Mouse (Mus musculus) kidney, postnatal 14 days (tissue): ENCODE measurements around the gene Sufu.

Source experiments
- DNase-seq: peaks from one replicate; pipeline ENCODE4 v3.0.0; 2022; ENCODE audit warnings: mixed read lengths

The Sufu gene

DNA sequence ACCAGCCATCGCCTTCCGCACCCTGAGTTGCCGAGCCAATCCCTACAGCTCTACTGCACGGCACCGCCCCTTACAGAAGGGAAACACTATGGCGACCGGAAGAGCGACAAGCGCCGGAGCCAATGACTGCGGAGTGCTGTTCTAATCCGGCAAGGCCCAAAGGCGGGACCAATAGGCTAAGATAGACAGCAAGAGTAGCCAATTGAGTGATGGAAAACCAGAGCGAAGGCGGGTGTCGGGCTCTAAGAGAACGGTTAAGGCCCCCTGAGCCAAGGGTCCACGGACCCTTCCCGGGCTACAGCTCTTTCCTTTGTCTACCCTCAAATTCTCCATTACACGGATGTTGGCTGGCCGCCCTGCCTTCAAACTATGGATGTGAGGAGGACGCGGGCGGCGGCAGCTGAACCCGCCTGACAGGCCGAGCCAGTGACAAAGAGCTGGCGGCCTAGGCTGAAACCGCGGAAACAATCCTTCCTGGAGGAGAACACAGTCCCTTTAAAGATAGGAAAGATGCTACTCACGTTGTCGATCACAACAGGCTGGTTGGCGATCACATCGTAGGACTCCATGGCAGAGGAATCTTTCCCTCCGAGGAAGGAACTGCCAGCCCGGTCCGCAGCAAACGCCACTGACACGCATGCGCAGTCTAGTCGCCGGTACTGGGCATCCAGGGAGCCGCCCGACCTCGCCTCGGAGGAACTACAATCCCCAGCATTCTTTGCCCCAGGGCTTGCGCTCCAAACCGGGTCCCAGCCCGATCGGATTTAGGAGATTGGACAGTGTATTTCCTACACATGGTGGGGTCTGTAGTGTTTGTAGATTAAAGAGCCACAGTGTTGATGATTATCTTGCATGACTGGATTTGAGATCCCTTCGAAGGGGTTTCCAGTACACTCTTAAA, 1.3 kb upstream of the Sufu start, which contains the start of gene Actr1a:
Gene Actr1a (minus strand): TSS at position 640 of the 901 bp plus-strand sequence.
- DNase-seq, result peak; percentile 98

DNA sequence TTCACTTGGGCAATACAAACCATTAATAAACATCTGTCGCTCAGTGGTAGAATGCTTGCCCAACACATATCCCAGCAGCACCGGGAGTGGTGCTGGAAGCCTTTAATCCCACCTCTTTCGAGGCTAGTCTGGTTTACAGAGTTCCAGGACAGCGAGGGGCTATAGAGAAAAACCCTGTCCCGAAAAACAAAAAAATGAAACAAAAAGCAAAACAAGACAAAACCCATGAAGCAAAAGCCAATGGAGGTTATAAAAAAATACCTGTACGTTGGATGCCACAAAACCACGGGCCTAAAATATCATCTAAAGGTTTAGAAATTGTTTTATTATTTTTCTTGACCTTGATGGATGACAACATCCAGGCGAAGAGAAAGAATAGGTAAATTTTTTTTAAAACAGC, 587 bp upstream of the Sufu start:
- DNase-seq, result no peak

DNA sequence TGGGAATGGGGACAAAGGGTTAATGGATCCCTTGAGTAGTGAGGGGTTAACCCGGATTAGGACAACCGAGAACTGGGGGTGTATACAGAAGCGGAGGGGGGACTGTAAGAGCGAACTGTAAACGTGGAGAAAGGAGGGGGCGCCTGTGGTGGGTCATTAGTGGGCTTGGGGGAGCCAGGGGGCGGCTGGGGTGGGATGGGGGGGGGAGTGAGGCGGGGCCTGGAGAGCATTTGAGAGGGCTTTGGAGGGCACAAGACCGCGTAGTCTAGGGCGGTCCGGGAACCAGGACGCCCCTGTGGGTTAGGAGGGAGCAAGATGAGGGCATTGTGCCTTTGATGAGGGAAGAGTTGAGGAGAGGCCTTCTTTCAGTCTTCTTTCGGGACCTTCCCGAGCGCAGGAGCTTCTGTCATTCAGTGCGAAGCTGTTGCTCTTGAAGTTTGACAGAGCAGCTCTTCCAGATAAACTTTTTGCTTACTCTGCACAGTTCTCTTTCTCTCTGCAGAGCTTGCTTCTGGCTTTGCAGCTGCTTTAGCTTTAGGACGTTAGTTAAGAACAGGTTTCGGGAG, 823 bp downstream of the Sufu start:
- no peak for DNase-seq

DNA sequence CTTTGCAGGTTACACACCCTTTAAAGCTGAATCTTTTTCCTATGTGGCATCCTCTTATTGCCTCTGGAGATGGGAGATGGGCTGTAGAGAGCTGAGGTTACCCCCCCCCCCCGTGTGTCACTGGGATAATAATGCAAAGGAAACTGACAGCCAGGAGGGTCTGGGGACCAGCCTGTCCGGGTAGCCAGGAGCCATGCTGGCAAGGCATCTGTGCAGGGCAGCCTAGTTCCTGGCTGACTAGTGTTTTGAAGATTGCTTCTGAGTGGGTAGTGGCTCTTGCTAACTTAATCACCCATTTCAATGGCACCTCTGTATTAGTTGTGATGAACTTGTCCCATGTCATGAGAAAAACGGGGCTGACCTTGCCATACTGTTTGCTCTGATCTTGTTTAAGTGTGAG, 1.7 kb downstream of the Sufu start:
- no peak for DNase-seq

DNA sequence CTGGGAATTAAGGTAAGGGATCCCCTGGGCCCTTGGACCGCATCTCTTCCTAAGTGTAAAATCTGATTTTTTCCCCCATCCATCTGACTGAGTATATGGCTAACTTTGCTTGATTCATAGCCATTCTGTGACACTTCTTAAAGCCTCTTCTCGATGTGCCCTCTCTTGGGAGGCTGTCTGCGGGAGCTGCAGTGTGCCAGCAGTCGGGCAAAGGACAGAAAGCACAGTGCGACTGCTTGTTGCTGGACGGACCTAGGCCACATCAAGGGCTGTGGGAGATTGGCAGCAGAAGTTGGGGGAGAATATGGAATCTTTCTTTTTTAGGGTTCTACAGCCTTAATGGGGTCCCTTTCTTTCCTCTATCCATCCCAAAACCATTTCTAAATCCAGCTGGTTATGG, 2.7 kb downstream of the Sufu start:
- DNase-seq, result no peak

DNA sequence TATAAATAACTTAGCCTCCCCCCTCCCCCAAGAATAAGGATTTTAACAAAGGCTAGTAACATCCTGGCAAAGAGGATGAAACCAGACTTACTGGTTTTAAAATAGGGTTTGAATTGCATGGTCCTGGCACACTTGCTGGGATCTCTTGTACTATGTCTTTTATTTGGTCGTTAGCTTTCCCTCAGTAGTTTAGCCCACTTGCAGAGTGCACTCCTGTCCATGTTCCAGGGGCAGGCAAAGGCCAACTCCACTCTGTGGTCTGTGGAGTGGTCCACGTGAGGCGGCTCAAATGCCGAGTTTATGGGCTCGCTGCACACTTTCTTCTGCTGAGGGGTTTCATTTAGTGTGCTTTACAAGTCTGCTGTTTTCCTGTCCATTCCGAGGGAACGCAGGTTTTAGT, 3.2 kb downstream of the Sufu start:
- DNase-seq, result peak; percentile 41

DNA sequence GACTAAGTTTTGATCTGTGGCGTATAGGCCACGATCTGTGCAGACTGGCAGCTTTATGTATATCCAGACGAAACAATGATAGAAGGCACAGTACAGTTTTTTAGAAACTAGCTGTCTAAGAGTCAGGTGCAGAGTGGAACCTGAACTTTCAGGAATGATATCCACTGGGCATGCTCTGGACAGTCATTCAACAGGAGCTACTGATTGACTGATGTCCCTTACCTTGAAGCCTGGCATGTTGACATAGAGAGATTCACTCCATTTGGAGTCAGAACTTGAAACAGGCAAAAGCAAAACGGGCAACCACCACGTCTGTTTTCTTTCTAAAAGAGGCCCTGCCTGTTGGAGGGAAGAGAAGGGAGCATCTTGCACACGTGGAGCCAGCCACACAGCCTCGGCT, 3.9 kb downstream of the Sufu start:
- DNase-seq, result no peak

DNA sequence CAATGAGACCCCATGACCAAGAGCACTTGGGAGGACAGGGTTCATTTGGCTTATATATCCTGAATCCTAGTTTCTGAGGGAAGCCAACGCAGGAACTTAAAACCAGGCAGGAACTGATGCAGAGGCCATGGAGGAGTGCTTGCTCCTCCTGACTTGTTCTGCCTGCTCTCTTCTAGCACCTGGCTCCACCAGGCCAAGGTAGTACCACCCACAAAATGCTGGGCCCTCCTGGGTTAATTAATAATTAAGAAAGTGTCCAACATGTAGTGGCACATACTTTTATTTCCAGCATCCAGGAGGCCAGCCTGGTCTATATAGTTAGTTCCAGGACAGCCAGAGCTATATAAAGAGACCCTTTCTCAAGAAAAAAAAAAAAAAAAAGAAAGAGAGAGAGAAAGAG, 7.3 kb downstream of the Sufu start:
- no peak for DNase-seq

DNA sequence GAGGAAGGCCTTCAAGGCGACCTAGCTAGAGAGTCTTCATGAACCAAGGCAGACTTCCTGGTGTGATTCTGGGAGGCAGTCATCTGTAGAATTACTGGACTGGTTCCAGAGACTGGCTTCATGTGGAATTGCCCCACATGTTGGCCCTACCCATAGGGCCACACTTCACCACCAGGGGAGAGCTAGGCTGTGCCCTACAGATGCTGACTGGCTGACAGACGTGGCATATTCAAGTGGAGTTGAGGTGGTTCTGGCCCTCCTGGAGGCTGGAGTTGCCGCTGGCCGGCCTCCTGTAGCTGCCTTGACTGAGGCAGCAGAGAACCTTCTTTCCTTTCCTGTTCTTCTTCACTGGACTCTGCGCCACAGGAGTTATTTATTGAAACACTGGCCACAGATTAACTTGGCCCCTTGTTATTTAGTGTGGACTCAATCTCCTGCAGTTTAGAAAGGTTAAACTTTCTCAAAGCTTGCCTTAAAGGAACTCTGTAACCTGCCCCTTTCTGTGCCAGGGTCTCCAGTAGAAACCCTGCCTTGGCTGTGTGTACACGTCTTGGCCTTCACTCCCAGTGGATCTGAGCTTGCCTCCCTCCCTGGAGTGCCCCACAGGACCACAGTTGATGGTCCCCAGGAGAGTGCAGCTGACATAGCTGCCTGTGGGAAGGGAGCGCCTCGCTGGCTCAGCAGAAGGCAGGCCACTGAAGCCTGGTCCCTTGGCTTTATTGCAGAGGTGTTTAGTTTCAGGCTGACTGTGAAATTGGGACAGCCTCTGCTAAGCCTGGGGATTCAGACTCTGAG, 10.1 kb downstream of the Sufu start:
- peak; percentile 85 for DNase-seq

DNA sequence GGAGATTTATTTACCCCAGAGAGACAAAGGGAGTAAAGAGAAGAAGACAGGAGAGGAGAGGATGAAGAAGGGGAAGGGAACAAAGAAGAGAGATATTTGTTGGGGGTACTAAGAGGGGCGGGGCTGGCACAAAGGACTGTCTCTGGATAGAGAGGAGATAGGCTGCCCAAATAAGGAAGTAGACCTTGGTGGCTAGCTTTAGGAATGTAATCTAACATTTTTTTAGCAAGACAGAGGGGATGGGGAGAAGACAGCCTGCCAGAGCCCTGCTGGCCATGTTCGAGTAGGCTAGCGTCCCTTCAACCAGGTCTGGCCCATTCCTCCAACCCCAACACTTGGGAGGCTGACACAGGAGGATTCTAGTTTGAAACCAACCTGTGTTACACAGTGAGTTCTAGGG, 12.8 kb downstream of the Sufu start:
- DNase-seq, result no peak

DNA sequence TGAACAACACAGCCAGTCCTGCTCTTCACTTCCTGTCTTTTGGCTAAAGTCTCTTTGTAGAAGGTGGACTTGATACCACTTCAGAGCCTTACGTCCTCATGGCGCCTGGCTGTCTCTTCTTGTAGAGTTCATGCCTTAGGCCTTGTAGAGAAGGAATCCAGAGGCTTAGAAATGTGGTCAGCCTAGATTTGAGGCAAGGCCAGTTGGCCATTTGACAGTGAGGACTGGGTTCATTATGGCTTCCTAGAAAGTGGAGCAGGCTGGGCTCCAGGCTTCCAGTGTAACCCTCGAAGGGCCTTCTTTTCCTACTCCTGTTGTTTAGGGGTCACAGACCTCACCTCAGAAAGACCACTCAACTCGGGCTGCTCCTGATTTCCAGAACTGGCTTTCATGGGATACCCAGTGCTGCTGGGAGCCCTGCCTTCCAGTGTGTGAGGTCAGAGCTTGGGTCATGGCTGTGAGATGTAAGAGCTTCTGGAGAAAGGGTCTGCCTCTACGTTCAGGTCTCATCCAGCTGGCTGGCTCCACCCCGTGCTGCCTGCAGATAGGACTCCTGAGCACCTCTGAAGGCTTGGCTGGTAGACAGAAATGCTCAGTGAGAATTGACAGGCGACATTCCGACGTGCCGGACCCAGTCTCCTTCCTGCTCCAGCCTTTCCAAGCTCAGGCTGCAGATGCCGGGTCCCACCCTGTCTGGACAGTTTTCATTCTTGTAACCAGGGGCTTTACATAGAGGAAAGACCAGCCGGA, 15.5 kb downstream of the Sufu start:
- DNase-seq, result no peak

DNA sequence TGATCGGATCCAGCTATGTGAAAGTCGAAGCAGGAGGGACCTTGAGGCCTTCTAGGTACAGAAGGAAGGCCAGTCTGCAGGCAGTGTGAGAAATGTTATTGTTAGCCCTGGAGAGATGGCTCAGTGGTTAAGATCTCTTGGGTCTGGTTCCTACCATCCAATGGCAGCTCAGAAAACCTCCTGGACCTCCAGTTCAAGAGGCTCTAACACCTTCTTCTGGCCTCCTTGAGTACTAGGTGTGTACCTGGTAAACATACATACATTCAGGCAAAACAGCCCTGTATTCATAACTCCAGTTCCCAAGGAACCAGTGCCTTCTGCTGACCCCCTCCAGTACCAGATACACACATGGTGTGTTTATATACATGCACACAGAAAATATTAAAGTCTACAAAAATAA, 17.3 kb downstream of the Sufu start:
- no peak for DNase-seq

DNA sequence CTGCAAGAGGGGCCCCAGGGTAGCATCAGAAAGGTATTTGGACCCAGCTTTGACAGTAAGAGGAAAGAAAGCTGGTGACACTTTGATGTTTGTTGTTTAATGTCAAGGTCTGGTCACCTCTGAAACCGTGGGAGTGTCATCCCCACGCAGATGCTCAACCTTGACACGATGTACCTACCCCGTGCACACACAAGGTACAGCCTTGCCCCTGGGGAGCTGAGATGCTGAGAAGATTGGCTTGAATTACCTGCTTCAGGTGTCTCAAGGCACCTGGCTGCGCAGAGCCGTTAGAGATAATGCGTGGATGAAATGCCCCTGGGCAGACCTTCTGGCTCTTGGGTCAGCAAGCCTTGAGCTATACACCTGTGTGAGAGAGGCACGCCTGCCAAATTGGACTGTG, 17.8 kb downstream of the Sufu start:
- no peak for DNase-seq

DNA sequence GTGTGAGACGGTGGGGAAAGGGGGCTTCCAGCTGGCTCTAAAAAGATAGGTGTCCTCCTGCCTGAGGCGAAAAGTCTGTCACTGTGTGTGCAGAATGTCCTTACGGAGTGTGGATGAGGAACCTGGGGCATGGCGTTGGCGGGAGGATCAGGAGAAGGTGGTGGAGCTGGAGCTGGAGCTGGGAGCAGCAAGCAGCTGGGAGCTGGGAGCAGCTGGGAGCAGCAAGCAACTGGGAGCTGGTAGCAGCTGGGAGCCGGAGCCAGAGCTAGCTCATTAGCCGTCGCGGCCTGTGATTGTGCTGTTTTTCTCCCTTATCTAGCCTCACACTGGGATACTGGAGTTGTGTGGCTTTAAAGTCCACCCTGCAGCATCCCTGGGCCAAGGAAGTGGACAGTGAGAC, 19.6 kb downstream of the Sufu start:
- DNase-seq, result no peak

DNA sequence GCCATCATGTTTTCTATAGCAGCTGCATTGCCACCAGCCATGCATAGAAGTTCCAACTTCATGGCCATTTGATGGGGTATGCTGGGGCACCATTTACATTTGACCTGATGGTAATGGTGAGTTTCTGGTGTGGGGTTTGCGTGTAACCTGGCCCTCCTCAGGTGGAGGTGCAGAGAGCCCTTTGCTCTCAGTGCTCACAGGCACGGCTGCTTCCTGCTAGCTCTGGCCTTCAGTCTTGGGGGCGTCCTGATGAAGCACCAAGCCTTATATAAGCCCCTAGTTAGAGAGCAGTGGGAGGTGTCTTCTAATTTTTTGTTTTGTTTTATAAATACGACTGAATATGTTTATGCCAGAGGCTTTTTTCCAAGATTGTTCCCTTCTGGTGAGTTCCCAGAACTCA, 21.4 kb downstream of the Sufu start:
- DNase-seq, result no peak

DNA sequence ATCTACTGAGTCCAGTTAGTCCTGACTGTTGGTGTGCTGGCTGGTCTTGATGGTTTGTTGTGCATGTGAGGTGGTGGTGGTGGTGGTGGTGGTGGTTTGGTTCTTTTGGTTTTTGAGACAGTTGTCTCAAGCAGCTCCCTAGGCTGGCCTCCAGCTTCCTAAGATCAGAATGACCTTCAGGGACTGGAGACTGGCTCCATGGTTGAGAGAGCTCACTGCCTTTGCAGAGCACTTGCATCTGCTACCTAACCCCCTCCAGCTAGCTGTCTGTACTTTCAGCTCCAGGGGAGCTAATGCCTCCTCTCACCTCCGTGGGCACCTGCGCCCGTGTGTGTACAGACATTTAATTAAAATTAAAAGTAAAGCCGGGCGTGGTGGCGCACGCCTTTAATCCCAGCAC, 23.7 kb downstream of the Sufu start:
- no peak for DNase-seq

DNA sequence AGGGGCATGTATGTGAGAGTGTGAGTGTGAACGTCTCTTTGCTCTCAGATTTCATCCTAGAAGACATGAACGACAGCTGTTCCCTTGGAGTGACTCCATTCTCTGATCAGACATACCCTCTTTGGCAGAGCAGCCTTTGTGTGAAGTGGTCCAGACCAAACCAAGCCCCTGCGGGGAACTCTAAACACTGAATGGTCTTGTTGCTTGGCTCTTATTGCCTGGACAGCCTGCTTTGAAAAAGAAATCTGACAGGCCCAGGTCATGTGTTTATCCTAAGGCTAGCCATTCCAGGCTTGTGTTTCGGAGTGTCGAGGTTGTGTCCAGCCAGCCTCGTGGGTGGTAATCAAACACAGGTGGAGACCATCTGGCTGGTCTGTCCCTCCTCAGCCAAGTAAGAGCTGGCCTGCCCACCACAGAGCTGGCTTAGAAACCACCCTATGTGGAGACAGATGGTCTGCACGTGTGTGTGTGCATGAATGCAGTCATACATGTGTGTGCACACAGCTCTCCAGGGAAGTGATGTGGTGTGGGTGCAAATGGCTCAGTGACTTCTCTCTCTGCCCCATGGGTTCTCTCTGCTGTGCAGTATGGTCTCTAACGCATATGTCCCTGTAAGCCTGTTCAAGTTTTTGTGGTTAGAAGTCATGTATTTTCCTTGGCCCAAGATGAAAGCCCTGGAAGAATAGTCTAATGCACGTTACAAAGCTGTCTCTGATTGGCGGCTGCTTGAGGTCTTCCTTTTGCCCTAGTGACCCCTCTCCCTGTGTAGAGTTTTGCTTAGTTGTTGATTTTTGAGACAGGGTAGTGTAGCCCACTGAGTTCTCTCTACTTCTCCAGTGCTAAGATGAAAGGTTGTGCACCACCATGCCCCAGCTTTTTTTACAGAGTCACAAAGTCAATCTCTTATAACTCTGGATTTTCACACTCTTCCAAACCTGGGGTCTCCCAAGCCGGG, 26.0 kb downstream of the Sufu start:
- DNase-seq, result no peak

DNA sequence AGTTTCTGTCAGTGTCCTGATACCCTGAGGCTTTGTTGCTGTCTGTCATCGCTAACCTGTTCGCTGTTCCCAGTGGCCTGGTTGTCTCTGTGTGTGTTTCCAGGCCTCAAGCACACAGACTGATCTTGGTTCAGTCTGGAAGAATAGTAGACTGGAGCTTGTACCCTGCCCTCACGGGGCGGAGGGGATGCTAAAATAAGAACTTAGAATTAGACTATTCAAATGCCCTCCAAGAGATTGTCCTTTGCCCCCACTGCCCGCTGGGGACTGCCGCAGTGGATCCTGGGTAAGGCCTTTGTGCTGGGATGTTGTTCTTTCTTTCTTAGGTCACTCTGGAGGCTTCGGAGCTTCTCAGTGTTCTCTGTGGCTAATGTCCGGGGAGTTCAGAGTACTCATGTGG, 28.6 kb downstream of the Sufu start:
- peak; percentile 82 for DNase-seq

DNA sequence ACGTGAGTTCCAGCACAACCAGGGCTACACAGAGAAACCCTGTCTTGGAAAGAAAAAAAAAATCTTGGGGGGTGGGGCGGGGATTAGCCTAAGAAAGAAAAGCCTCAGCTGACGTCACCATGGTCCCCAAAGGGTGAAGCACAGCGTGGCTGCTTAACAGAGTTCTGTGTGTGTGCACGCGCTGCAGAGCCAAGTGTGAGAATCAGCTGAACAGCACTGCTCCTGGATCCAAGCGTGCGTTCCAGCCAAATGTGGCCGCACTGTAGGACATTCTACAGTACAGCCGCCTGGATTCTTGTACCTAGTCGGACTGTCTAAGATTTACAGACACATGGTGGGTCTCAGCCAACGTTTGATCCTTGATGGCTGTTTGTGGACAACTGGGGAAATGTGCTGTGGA, 29.8 kb downstream of the Sufu start:
- no peak for DNase-seq

DNA sequence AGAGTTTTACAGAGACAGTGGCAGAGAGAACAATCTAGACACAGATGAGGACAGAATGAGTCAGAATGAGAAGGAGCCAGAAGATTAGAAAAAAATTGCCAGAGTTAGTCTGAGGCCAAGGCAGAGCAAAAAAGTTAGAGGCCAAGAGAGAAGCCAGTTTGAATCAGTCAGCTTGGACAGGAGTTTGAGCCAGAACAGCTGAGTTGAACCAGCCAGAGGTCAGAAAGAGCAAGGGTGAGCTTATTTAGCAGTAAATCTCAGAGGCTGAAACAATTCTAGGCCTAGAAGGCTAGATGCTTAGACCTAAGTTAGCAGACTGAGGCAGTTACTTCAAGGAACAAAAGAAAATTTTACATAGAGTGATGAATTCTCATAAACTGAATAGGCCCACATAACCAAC, 32.6 kb downstream of the Sufu start:
- DNase-seq, result peak; percentile 50

DNA sequence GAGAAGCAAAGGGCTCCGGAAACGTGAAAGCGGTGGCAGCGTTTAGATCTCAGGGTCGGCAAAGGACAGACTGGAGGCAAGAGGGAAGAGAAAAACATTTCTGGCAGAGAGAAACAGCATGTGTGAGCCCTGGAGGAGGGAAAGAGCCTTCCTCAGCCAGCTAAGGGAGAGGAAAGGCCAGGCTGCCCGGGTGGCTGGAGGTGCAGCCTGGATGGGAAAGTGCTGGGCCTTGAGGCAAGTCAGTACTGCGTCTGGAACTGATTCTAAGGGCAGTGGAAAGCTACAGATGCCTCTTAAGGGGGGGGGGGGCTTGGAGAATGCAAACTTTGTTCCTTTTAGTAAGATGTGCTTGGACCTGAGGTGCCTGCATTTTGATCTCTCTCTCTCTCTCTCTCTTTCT, 37.0 kb downstream of the Sufu start:
- DNase-seq, result no peak

DNA sequence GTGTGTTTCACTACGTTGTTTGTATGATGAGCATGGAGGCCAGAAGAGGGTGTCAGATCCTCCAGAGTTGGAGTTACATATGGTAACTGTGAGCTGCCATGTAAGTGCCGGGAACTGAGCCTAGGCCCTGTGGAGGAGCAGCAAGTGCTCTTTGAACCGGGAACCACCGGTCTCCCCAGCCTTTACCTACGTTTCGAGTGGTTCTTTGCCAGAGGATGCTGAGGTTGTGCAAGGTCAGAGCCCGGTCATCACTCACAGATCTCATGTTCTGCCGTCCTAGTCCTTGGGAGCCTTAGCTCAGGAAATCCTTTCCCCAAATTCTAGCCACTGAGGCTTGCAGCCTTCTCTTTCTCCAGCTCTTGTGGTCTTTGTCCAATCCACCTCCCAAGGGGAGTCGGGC, 37.5 kb downstream of the Sufu start:
- no peak for DNase-seq
